Mouse (Mus musculus) left cerebral cortex, postnatal 14 days (tissue): ENCODE data around the gene Lamb2. TPM values are rescaled to one million over a fixed set of nuclear protein-coding genes. Genes with fewer than 3 reads are reported as not detected.
A peak's percentile ranks its signal among the peaks of the same experiment; 100 is the strongest.

ENCODE experiments used
- DNase-seq, 2 experiments: peaks; one replicate each; pipeline ENCODE4 v3.0.0; 2021 to 2022; ENCODE audit warnings: low spot score in 2 of 2, mixed read lengths in 1 of 2
- intact Hi-C: fragments of 180-260 bp; cut with DNase I; formaldehyde crosslinking; loops from one replicate; pipeline ENCODE4 v1.15.1; 2025
- total RNA-seq, 2 experiments: library from RNA; stranded (reverse); gene quantifications; 2 replicates each; pipeline ENCODE4 v1.2.3; 2021

The Lamb2 gene
- total RNA-seq, 2 experiments from 2014 or later = 36.0 to 38.3 TPM

DNA sequence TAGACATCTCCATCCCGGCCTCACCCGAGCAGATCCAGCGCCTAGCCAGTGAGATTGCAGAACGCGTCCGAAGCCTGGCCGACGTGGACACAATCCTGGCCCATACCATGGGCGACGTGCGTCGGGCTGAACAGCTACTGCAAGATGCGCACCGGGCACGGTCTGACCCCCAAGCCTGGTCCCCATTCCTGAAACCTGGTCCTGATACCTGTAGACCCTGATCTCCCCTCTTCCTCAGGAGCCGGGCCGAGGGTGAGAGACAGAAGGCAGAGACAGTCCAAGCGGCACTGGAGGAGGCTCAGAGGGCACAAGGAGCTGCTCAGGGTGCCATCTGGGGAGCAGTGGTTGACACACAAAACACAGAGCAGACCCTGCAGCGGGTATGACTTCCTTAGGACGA is 9.7 kb downstream of the Lamb2 start:
- intact Hi-C loops = no loop called here
- DNase-seq = no peak

DNA sequence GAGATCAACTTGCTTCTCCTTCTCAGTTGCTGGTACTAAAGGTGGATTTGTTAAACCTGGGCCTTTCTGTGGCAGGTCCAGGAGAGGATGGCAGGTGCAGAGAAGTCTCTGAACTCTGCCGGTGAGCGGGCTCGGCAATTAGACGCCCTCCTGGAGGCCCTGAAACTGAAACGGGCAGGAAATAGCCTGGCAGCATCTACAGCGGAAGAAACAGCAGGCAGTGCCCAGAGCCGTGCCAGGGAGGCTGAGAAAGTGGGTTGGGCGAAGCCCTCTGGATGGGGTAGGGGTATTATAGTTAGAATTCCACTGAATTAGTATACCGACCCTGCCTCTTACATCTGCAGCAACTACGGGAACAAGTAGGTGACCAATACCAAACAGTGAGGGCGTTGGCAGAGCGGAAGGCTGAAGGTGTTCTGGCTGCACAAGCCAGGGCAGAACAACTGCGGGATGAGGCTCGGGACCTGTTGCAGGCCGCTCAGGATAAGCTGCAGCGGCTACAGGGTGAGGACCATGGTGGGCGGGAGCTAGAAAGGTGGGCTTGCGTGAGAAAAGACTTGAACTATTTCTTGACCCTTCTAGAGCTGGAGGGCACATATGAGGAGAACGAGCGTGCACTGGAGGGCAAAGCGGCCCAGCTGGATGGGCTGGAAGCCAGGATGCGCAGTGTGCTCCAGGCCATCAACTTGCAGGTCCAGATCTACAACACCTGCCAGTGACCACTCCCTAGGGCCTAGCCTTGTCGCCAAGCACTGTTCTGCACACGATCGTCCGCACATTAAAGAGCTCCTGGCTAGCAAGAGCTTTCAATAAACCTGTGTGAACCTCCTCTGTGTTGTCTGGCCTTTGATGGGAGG is 10.4 kb downstream of the Lamb2 start:
- no peak for DNase-seq
- intact Hi-C loops = no loop called here

DNA sequence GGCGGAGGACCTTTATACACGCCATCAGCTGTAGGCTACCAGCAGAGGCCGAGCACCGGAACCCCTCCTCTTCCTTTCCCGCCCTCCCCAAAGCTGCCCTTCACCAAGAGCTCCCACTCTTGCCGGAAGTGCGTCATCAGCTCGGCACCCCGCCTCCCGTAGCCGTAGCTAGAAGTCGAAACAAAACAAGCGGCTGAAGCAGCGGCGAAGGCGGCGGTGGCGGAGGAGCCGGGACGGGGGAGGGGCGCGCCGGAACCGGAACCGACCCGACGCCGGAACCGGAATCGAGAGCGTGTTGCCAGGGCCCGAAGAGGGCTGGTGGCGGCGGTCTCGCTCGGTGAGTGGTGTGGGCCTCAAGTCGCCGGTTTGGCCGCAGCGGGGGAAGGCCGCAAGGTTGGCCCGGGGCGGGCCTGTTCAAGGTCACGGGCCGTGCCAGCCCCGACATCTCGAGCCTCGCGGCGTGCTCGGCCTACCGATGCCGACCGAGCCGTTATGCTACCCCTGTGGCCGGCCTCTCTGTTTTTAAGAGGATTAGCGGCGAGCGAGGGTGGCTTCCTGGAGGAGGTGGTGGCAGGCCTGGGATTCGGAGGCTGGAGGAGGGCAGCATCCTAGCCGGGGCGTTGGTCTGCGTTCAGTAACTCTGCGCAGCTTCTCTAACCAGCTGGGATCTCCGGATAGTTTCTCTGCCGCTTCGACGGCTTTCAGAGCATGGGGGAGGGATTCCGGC is 11.2 kb downstream of the Lamb2 start, which contains the start of gene Usp19:
Gene Usp19, plus strand, starts transcription at position 44 of the 727 bp plus-strand sequence.
- intact Hi-C loops = no loop called here
- DNase-seq = peak; percentile 95

DNA sequence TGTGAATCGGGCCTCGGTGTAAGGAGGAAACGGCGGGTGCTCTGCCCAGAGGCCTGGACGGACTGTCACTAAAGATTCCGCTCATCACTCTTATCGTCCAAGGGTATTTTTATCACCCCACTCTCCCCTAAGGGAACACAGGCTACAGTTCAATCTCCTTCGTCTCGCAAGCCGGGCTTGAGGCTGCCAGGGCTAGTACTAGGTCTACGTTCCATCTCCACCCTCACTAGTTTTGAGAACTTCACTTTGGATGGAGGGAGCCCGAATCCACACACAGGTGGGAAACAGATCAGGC is 11.7 kb downstream of the Lamb2 start:
- DNase-seq = no peak
- intact Hi-C loops = no loop called here

DNA sequence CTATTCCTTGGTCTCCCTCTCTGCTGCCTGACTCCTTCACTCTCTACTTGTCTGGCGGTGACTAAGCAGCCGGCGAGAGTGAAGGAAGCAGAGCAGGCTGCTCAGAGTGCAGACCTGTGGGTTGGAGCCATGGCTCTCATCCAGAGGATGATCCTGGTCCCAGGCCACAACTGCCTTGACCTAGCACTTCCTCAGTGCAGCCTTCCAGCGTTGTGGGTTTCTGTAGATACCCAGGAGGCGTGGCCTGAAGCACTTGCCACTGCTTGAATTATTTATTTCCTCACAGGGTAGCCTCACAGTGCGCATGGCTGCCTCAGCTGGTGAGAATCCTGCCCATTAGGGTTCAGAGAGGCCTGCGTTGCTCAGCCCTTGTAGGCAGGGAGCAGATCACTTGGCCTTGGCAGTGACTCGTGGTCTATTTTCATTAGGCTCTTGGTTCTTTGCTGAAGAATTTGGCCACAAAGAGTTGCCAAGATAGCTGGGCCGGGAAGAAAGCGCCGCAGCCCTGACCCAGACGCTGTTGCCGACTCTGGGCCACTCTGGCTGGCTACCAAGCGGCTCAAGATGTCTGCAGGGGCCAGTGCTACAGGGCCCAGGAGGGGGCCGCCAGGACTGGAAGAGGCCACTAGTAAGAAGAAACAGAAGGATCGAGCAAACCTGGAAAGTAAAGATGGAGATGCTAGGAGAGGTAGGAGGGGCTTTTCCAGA is 12.7 kb downstream of the Lamb2 start:
- no peak for DNase-seq
- intact Hi-C loops = no loop called here

DNA sequence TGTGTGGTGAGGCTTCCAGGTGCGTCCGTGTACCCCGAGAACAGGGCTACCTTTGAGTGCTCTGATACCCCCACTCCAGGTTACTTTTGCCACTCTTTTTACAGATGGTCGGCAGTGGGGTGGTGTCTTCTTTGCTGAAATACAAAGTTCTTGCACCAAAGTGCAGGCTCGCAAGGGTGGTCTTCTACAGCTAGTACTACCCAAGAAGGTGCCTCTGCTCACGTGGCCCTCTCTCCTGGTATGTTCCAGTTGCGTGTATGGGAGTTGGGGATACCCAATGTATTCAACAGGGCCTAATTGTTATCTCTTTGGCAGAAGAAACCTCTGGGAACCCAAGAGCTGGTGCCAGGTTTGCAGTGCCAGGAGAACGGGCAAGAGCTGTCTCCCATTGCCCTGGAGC is 13.7 kb downstream of the Lamb2 start:
- intact Hi-C loops = no loop called here

DNA sequence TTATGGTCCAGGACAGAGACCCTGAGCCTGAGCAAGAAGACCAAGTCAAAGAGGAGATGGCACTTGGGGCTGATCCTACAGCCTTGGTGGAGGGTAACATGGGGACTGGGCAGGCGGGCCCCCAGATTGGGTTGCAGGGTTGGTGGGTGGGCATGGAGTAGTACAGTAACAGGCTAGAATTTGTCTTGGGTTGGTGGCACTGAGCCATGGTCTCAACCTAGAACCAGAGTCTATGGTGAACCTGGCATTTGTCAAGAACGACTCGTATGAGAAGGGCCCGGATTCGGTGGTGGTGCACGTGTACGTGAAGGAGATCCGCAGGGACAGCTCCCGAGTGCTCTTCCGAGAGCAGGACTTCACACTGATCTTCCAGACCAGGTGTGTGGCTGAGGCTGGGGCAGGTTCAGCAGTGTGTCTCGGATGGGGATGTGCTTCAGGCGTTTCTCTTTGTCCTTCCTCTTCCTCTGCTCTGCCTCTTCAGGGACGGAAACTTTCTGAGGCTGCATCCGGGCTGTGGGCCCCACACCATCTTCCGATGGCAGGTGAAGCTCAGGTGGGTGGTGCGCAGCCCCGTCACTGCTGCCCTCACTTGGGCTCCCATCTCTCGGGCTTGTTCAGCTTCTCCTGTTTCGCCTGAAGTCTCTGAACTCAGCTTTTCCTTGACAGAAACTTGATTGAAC is 14.8 kb downstream of the Lamb2 start:
- no peak for DNase-seq
- intact Hi-C loops = no loop called here

More for the DNA sequence above, 13.7 kb downstream of the Lamb2 start:
- DNase-seq = no peak

DNA sequence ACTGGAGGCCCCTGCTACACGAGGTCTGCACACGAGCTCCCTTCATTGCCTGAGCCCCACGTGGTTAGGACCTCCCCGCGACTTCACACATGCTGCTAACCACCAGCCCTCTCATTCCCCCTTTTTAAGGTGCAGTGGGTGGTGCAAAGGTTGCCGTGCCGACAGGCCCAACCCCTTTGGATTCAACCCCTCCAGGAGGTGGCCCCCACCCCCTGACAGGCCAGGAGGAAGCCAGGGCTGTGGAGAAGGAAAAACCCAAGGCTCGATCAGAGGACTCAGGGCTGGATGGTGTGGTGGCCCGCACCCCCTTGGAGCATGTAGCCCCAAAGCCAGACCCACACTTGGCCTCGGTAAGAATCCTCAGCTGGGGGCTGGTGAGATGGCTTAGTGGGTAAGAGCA is 15.4 kb downstream of the Lamb2 start:
- no peak for DNase-seq
- intact Hi-C loops = no loop called here

DNA sequence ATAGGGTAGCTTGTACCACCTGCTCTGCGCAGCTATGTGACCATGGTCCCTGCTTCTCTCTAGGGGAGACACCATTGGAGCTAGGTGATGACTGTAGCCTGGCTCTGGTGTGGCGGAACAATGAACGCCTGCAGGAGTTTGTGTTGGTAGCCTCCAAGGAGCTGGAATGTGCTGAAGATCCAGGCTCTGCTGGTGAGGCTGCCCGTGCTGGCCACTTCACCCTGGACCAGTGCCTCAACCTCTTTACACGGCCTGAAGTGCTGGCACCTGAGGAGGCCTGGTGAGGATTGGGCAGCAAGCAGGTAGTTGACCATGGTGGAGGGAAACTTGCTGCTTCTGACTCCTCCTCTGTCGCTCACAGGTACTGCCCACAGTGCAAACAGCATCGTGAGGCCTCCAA is 19.7 kb downstream of the Lamb2 start:
- no peak for DNase-seq
- intact Hi-C loops = no loop called here

DNA sequence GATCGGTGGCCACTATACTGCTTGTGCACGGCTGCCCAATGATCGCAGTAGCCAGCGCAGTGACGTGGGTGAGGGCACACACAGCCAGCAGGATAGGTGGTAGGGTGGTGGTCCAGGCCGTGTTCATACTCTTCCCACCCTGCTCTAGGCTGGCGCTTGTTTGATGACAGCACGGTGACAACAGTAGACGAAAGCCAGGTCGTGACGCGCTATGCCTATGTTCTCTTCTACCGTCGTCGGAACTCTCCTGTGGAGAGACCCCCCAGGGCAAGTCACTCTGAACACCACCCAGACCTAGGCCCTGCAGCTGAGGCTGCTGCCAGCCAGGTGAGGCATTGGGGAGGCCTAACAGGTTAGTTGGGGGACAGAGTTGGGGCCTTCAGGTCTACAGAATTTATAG is 20.4 kb downstream of the Lamb2 start:
- DNase-seq = no peak
- intact Hi-C loops = no loop called here

DNA sequence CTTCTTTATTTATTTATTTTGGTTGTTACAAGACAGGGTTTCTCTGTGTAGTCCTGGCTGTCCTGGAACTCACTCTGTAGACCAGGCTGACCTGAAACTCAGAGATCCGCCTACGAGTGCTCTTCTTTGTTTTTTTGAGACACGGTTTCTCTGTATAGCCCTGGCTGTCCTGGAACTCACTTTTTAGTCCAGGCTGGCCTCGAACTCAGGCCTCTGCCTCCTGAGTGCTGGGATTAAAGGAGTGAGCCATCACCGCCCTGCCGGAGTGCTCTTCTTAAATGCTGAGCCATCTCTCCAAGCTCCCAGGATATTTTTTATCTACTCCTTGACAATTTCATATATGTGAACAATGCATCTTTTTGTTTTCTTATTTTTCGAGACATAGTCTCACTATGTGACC is 27.4 kb downstream of the Lamb2 start:
- DNase-seq = no peak
- intact Hi-C loops = no loop called here

DNA sequence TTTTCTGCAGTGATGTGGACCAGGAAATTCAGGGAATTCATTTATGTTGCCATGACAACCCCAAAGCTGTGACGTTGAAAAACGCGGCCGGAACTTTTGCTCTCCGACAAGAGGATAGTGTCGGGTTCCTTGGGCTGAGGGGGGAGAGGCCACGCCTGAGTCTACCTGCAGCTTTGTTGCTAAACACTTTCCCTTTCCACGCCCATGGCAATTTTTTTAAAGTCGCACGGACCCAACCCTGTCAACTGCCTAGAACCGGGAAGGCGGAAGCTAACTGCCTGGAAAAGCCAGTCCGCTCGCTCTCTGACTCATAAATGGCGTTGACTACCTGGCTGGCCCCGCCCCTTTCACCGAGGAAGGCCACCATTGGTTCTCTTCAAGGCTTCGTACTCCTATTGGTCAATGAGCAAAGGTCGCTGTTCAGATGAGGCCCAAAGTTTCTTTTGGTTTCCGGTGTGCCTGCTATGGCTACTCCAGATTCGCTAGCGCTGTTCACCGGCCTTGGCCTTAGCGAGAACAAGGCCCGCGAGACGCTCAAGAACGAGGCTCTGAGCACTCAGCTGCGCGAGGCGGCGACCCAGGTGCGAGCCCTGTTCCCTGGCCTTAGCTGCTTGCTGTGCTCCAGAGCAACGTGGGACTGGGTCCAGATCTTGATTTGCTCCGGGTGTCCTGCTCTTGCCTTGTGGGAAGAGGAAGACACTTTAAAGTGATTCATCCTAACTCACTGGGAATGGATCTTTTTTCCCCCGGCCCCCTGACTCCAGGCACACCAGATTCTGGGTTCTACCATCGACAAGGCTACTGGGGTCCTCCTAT is 28.3 kb downstream of the Lamb2 start, which contains the start of gene Qars:
Gene Qars, plus strand, starts transcription at position 88 of the 816 bp plus-strand sequence.
- DNase-seq = peak; percentile 93 to 97
- intact Hi-C loops = no loop called here

DNA sequence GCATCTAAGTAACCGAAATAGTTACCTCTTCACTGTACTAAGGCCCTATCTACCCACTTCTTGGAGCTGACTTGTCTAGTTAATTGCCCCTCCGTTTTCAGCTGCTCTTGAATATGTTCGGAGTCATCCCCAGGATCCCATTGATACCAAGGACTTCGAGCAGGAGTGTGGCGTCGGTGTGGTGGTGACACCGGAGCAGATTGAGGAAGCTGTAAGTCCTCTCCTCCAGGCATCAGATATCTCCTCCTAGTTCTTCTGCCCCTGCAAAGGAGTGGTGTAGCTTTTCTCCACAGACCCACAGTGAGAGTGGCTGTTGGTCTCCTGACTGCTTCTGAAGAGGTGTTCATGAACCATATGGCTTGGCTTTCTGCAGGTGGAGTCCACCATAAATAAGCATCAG is 29.2 kb downstream of the Lamb2 start:
- intact Hi-C loops = no loop called here
- DNase-seq = no peak

DNA sequence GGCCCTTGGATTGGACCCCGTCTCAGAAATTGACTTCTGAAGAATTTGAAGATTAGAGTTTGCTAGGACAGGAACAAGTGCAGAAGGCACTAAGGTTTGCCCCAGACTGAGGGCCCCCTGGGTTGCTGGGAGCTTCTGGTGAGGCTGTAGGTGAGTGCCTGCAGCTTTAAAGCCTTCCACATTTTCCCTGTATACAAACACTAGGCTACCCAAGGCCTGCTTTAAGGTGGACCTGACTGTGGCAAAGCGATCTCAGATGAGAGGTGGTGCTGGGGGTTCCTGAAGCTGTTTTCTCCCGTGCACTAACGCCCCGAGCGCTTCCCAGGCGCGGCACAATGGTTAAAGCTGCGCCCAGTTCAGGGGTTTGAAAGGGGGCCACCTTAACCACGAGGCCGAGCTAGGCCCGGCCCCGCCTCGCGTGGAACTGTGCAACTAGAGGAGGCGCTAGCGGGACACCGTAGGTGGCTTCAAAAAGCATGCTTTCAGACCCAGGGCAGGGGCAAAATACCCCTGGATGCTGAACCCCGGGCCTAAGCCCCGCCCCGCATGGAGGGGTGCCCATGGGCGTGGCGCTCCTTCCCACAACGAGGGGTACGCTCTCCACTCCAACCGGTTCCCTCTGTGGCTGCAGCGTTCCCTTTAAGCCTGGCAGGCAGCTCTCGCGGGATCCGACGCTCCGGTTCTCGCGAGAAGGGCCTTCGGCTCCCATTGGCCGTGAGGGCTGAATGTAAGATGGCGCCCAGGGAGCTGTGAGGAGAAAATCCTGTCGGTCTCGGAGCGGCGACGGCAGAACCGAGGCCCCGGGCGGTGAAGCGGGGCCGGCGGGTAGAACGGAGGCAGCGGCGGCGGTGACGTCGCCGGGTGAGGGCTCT is 37.1 kb downstream of the Lamb2 start, which contains the start of gene Qrich1:
Gene Qrich1, plus strand, starts transcription at position 427 of the 872 bp plus-strand sequence.
- peak; percentile 94 to 95 for DNase-seq
- intact Hi-C loops = loop anchor here (5.0 kb wide), 1 partner anchor 36 kb away; no protein-coding TSS in a partner anchor

DNA sequence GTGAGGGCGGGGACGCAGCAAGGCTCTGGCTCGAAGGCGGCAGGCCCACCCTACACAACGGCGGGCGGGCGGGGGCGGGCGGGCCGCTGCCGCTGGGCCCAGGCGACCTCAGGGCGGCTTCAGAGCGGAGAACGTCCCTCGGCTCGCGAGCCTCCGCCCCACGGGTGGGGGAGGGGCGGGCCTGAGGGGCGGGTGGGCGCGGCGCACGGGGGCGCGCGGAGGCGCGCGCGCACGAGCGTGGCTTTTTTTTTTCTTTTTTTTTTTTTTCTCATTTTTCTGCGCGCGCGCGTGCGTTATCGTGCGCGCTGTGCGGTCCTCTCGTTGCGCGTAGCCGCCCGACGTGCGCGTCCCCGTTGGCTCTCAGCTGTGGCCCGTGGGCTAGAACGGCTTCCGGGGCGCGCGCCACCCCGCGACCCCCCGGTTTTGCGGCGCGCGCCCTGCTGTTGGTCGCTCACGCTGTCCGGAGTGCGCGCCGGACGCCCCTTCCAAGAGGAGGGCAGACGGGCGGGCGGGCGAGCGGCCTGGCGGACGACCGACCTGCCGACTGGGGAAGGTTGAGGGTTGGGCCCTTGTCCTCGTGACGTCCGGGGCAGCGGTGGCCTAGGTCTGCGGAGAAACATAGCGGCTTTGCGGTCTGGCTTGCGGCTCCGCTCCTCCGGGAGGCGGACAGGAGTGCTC is 37.9 kb downstream of the Lamb2 start:
- DNase-seq = peak; percentile 88 to 90
- intact Hi-C loops = loop anchor here (5.0 kb wide), 1 partner anchor 35 kb away; no protein-coding TSS in a partner anchor

DNA sequence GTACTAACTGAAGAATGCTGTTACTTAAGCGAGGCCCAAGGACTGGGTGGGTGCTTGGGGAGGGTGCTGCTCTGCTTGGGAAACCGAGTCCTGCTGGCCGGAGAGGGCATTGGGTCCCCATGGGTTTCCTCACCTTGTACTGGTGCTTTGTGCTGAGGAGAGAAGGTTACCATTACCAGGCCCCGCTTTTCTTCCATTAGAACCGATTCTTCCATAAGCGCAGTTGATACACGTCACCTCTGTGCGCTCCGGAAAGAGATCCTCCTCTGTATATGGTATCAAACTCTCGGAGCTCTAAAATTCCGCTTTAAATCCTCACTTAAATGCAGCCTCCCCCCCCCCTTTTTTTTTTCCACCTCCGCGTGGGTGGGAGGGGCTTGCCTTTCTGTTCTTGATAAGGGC is 38.4 kb downstream of the Lamb2 start:
- intact Hi-C loops = loop anchor here (5.0 kb wide), 1 partner anchor 34 kb away; no protein-coding TSS in a partner anchor
- peak; percentile 56 to 71 for DNase-seq

DNA sequence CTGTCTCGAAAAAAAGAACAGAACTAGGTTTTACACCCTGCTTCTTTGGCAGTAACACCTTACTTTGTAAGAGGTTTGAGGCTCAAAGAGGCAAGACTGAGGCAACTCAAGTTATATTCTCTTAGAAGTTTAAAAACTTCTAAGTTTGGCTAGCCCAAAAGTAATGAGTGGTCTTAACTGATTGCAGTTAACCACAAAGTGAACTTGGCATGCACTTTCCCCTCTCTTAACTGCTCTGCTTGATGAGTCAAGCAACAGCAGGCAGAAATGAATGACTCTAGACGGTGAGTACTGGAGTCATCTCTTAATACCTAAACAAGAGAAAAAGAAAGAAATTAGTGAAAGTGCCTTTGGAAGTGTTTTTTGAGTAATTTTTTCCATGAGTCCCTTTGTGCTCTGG is 42.1 kb downstream of the Lamb2 start:
- DNase-seq = no peak
- intact Hi-C loops = no loop called here
